Mouse (Mus musculus) urinary bladder, postnatal 14 days (tissue): ENCODE measurements around the gene Zfp668.

Experiments
- DNase-seq: peaks from one replicate; pipeline ENCODE4 v3.0.0; 2021; ENCODE audit warnings: low spot score

The Zfp668 gene

GRCm38 (mm10) chr7:127895442-127895841 lies 18.8 kb upstream of the Zfp668 start, which contains the start of the genes Gm21974 and Vkorc1:
Gene Gm21974 (minus strand): TSS chr7:127895454.
Gene Vkorc1 (minus strand): TSS chr7:127895617.
- peak; percentile 96 for DNase-seq

DNA sequence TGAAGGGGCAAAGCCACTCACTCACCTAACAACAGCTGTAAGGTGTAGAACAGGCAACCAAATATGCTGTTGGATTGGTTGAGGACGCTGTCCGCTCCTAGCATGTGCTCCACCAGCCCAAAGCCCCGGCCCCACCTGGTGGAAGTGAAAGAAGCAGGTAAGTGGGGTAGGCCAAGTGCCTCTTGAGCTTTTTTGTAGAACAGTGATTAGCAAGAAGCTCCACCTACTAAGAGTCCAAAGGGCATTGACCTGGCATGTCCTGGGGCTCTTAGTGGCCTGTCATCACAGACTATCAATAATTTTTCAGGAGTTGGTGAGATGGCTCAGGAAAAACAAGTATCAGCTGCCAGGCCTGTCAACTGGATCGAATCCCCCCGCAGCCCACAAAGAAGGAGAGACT lies 17.9 kb upstream of the Zfp668 start:
- no peak for DNase-seq

- no peak for DNase-seq
Measured at GRCm38 (mm10) chr7:127890798-127891197, 14.2 kb upstream of the Zfp668 start, which contains the start of gene Prss53. Gene Prss53 (minus strand): TSS chr7:127890970.

DNA sequence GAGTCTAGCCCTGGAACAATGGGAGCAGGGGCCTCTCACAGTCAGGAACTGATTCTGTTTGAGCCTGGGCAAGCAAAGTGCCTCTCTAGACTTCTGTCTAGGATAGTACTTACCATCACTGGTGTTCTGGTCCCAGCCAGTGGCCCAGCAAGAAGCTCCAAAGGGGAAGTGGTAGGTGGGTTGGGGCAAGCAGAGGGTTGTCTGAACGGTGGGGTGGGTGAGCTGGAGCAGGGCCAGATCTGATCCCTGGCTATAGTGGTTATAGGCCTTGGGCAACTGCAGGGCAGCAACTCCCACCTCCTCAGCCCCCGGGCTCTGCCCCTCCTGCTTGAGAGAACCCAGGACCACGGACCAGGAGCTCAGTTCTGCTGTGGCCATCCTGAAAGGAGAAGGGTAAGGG lies 12.2 kb upstream of the Zfp668 start:
- DNase-seq, result no peak

GRCm38 (mm10) chr7:127887781-127888180 lies 11.2 kb upstream of the Zfp668 start:
- no peak for DNase-seq

DNA sequence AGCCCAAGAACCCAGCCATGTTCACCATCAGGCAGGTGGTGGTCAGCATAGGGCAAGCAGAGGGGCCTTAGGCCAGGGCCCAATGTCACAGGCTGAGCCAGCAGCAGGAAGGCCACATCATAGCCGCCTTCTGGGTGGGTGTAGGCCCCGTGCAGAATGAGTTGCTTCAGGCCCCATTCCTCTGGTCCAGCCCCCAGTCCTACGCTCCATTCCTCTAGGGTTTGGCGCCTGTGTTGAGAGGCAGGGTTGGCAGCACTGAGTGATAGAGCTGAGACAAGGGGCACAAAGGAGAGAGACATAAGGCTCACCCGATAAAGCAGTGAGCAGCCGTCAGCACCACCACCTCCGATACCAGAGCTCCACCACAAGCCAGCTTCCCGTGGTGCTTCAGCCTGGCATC lies 10.6 kb upstream of the Zfp668 start:
- no peak for DNase-seq

GRCm38 (mm10) chr7:127886551-127886950 lies 9.9 kb upstream of the Zfp668 start:
- DNase-seq, result no peak

- DNase-seq, result peak; percentile 77
Measured at GRCm38 (mm10) chr7:127885951-127886350, 9.3 kb upstream of the Zfp668 start.

DNA sequence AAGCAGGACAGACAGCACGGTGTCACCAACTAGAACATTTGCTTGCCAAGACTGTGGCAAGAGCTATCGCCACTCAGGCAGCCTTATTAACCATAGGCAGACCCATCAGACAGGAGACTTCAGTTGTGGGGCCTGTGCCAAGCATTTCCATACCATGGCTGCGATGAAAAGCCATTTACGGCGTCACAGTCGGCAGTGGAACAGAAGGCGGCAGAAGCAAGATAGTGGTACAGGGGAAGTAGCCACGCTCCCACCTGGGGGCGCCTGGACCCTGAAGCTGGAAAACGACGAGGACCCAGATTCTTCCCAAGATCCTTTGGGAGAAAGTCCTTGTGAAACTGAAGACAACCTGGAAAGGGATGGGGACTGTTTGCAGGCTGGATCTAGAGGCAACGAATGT lies 3.8 kb upstream of the Zfp668 start:
- DNase-seq, result no peak

DNA sequence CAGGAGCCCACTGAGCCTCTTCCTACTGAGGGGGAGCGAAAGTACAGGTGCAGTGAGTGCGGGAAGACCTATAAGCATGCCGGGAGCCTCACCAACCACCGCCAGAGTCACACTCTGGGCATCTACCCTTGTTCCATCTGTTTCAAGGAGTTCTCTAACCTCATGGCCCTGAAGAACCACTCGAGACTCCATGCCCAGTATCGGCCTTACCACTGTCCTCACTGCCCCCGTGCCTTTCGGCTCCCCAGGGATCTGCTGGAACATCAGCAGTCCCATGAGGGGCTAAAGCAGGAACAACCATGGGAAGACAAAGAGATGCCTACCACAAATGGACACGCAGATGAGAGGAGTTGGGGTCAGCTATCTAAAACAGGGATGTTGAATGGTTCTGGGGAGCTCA lies 2.7 kb upstream of the Zfp668 start:
- DNase-seq, result no peak

DNA sequence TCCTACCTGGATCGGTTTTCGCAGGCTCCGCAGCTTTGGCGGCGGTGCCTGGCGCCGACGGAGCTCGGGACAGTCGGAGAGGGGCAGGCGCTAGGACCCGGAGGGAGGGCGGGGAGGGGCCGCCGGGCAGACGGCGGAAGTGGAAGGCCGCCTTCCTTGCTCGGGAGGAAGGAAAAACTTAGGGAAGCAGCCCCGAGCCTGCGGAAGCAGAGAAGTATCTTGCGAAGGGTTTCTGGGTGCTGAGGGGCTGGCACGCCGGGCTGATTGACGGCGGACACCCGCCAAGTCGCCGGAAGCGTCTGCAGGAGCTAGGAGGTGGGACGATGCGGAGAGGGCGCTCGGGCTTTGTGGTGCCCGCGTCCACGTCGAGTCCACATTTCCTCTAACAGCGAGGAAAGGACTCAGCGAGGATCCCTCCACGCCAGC lies 574 bp downstream of the Zfp668 start, which contains the start of gene Zfp646:
Gene Zfp646, plus strand, starts transcription at position 181 of the 426 bp plus-strand sequence.
- peak; percentile 72 for DNase-seq

DNA sequence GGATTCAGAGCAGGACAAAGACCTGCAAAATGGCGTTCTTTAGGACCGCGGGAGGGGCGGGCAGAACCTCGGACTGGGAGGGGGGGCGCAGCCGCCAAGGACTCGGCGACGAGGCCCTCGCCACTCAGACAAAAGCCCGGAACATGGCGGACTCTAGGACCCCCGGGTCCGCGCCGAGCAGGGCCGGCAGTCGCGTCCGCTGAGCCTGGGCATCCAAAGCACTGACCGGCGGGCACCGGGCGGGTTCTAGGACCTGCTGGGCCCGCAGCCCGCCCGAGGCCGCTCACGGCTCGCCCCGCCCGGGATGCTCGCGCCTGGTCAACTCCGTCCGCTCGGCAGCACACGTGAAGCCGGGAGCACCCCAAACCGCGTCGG lies 1.0 kb downstream of the Zfp668 start:
- DNase-seq, result peak; percentile 91

- DNase-seq, result no peak
Measured at GRCm38 (mm10) chr7:127874812-127875626, 1.6 kb downstream of the Zfp668 start.

GRCm38 (mm10) chr7:127870136-127870821 lies 6.3 kb downstream of the Zfp668 start:
- DNase-seq, result no peak

DNA sequence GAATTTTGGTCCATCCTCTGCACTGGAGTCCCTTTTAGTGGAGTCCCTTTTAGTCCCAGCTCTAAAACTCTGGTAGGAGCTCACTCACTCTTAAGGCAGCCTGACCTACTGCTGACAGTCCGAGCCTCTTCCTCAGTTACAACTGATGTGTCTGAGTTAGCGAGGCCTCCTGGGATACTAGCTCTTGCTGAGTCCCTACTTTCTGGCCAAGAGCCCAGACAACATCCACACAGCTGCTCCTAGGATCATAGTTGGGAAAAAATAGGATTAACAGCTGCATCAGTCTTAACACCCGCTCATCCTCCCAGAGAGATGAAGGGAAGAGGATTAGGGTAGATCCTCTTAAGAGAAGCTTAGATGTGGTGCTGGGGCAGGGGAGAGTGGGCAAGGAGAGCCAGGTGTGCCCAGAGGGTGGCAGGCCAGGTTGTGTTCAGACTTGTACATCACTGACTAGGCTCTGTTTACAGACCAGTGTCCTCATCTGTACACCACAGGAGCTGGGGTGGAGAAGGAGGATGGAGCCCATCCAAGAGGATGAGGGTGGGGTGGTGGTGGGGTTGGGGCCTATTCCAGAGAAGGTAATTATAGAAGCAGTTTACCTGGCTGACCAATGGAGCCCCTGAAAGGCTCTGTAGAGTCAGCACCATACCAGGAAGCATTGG lies 7.3 kb downstream of the Zfp668 start:
- DNase-seq, result no peak

- no peak for DNase-seq
Measured at GRCm38 (mm10) chr7:127867641-127868040, 9.0 kb downstream of the Zfp668 start.

GRCm38 (mm10) chr7:127866434-127866833 lies 10.2 kb downstream of the Zfp668 start:
- no peak for DNase-seq

DNA sequence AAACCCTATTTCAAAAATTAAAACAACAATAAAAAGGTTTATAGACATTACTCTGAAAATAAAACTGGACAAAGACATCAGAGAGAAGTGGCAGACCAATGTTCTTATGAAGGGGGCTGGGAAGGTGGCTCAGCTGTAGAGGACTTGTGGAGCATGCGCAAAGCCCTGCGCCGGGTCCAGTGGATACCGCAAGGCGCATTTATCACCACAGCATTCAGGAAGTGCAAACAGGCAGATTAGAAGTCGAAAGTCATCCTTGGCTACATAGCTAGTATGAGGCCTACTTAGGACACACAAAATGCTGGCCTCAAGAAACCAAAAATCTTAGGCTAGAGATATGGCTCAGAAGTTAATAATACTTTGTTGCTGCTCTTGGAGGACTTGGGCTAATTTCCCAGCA lies 18.4 kb downstream of the Zfp668 start:
- no peak for DNase-seq

GRCm38 (mm10) chr7:127850906-127851305 lies 25.7 kb downstream of the Zfp668 start:
- DNase-seq, result no peak

GRCm38 (mm10) chr7:127849973-127850875 lies 26.4 kb downstream of the Zfp668 start:
- no peak for DNase-seq

GRCm38 (mm10) chr7:127842001-127842718 lies 34.5 kb downstream of the Zfp668 start:
- peak; percentile 84 for DNase-seq
